Mouse (Mus musculus) intestine, postnatal 0 days (tissue): ENCODE results near the gene Tex101. TPM values are rescaled to one million over a fixed set of nuclear protein-coding genes. Genes with fewer than 3 reads are reported as not detected.

Source experiments
- ATAC-seq: fragments of 200-750 bp; cut with Nextera tagmentation; 2 replicates; pipeline ENCODE4 v1.8.0; 2017; ENCODE audit warnings: mild to moderate bottlenecking, moderate TSS enrichment, moderate library complexity
- H3K27ac ChIP-seq: fragments of 300-500 bp; sonication (generic); 2 replicates; pipeline ENCODE4 v1.5.1; 2014; ENCODE audit warnings: mild to moderate bottlenecking, low read depth, low read length, moderate library complexity
- H3K27me3 ChIP-seq: fragments of 300-500 bp; sonication (generic); replicated peaks from 2 replicates; pipeline ENCODE4 v1.6.1; 2014; ENCODE audit warnings: low read length, mixed read lengths; ENCODE audit not compliant: control insufficient read depth, insufficient read depth
- H3K36me3 ChIP-seq: fragments of 300-500 bp; sonication (generic); 2 replicates; pipeline ENCODE4 v1.6.1; 2014; ENCODE audit warnings: mild to moderate bottlenecking, moderate library complexity; ENCODE audit not compliant: control insufficient read depth, insufficient read depth
- H3K4me1 ChIP-seq: fragments of 300-500 bp; sonication (generic); replicated peaks from 2 replicates; pipeline ENCODE4 v1.6.1; 2014; ENCODE audit warnings: antibody characterized with exemption, low read length, mixed read lengths; ENCODE audit not compliant: control insufficient read depth, insufficient read depth
- H3K4me2 ChIP-seq: fragments of 300-500 bp; sonication (generic); replicated peaks from 2 replicates; pipeline ENCODE4 v1.6.1; 2014; ENCODE audit warnings: low read depth, mild to moderate bottlenecking, moderate library complexity
- H3K4me3 ChIP-seq: fragments of 300-500 bp; sonication (generic); 2 replicates; pipeline ENCODE4 v1.5.1; 2014; ENCODE audit warnings: low read depth, low read length
- H3K9ac ChIP-seq: fragments of 300-500 bp; sonication (generic); 2 replicates; pipeline ENCODE4 v1.6.1; 2014; ENCODE audit warnings: mild to moderate bottlenecking, low read depth, low read length
- H3K9me3 ChIP-seq: fragments of 300-500 bp; sonication (generic); 2 replicates; pipeline ENCODE4 v1.6.1; 2016; ENCODE audit warnings: mixed run types; ENCODE audit not compliant: control insufficient read depth
- CTCF ChIP-seq: sonication (generic); IDR thresholded peaks from 2 replicates; pipeline ENCODE4 v1.5.1; 2016; ENCODE audit warnings: low read depth, mild to moderate bottlenecking, control low read depth, antibody characterized with exemption, moderate library complexity
- WGBS: fragments of 180-500 bp; shearing (Covaris S2); extraction: QIAGEN DNeasy Blood & Tissue Kit; methylation state at CpG from one replicate; pipeline ENCODE4 v1.1.7; 2014; 5-methylcytosine and 5-hydroxymethylcytosine counted together
- polyA plus RNA-seq: library from polyadenylated mRNA; unstranded; fragments of >200 nt; fragmentation: Nextera tagmentation; extraction: Ambion mirVana; gene quantifications from 2 replicates; pipeline ENCODE4 v1.2.1, GENCODE M21; 2015

The Tex101 gene
- polyA plus RNA-seq, 1 experiment from 2014 or later = not detected

- no peaks in the 10 kb centered on the region for H3K4me1 ChIP-seq
- peak overlapping the region; percentile 45 for H3K4me3 ChIP-seq
- no peak for TF ChIP-seq CTCF
- ATAC-seq = peak; percentile 47
- no peak overlapping the region for H3K27ac ChIP-seq
- H3K9me3 ChIP-seq = no peaks in the 10 kb centered on the region
- 2% methylated on average over 35 of the region's 35 CpGs for WGBS
- no peak overlapping the region for H3K9ac ChIP-seq
- H3K36me3 ChIP-seq = no peaks in the 10 kb centered on the region
- H3K27me3 ChIP-seq = peaks cover 36% of the 10 kb centered on the region
- H3K4me2 ChIP-seq = peak overlapping the region; percentile 85
Measured at GRCm38 (mm10) chr7:24638026-24638856, 38.2 kb downstream of the Tex101 start.

GRCm38 (mm10) chr7:24637046-24637445 lies 39.4 kb downstream of the Tex101 start:
- 5% methylated on average over 18 of the region's 18 CpGs for WGBS
- Histone ChIP-seq H3K4me1 (no peaks in the 10 kb centered on the region), H3K36me3 (no peaks in the 10 kb centered on the region), H3K9ac (no peak overlapping the region), H3K4me3 (0 out of 2 replicates have a peak overlapping the region, but pooled peaks have one; percentile 45), H3K27ac (no peak overlapping the region), H3K4me2 (peak overlapping the region; percentile 85), H3K9me3 (no peaks in the 10 kb centered on the region), H3K27me3 (peaks cover 36% of the 10 kb centered on the region)
- ATAC-seq = no peak
- TF ChIP-seq CTCF = no peak

GRCm38 (mm10) chr7:24636264-24636663 lies 40.2 kb downstream of the Tex101 start, which contains the start of gene Lypd3:
Lypd3 (plus strand) TSS chr7:24636550.
- WGBS = 32% methylated on average over 15 of the region's 15 CpGs
- Histone ChIP-seq H3K9ac (no peak within 1 kb of the TSS), H3K9me3 (no peaks in the 10 kb centered on the region), H3K36me3 (no peaks in the 10 kb centered on the region), H3K4me3 (0 out of 2 replicates have a peak within 1 kb of the TSS, but pooled peaks have one; percentile 45), H3K27me3 (peaks cover 32% of the 10 kb centered on the region), H3K4me1 (no peaks in the 10 kb centered on the region), H3K27ac (no peak within 1 kb of the TSS), H3K4me2 (peak within 1 kb of the TSS; percentile 85)
- no peak for TF ChIP-seq CTCF
- no peak for ATAC-seq

GRCm38 (mm10) chr7:24630116-24630880 lies 46.2 kb downstream of the Tex101 start:
- H3K4me3 ChIP-seq = no peak overlapping the region
- no peaks in the 10 kb centered on the region for H3K4me1 ChIP-seq
- no peaks in the 10 kb centered on the region for H3K9me3 ChIP-seq
- no peak for TF ChIP-seq CTCF
- no peak overlapping the region for H3K9ac ChIP-seq
- no peak overlapping the region for H3K4me2 ChIP-seq
- WGBS = 74% methylated on average over 10 of the region's 10 CpGs
- H3K27ac ChIP-seq = no peak overlapping the region
- H3K36me3 ChIP-seq = peaks cover 20% of the 10 kb centered on the region; the same call in 1 of the 2 replicates
- ATAC-seq = no peak
- H3K27me3 ChIP-seq = no peaks in the 10 kb centered on the region

DNA sequence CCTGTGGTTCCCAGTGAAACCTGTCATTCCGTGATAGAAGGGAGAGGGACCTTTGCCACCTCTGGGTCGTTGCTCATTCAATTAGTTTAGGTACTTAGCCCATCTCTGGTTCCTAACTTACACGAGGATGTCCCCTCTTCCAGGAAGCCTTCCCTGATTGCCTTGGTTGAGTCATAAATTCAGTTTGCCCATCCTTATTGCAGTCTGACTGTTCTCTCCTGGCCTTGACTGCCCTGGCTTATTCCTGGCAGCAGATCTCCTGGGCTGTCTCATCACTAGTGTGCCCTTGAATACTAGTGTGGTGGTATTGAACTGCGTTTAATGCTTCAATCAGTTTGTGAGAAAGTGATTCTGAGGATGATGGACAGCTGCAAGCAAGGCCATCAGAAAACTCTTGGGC lies 46.8 kb downstream of the Tex101 start:
- H3K9ac ChIP-seq = no peak overlapping the region
- ATAC-seq = no peak
- TF ChIP-seq CTCF = no peak
- no peak overlapping the region for H3K27ac ChIP-seq
- no peaks in the 10 kb centered on the region for H3K27me3 ChIP-seq
- no peaks in the 10 kb centered on the region for H3K4me1 ChIP-seq
- H3K9me3 ChIP-seq = no peaks in the 10 kb centered on the region
- no peak overlapping the region; the same call in 1 of the 2 replicates for H3K4me2 ChIP-seq
- peaks cover 20% of the 10 kb centered on the region; the same call in 1 of the 2 replicates for H3K36me3 ChIP-seq
- WGBS = 72% methylated on average over 4 of the region's 4 CpGs
- no peak overlapping the region for H3K4me3 ChIP-seq
